13 mouse cellular contexts compared by ENCODE assay signal in genomic region chr14:122876723-122877122, GRCm38 (mm10). TPM values are rescaled to one million over a fixed set of nuclear protein-coding genes. Genes with fewer than 3 reads are reported as not detected.
DNase-seq lines count a peak whose midpoint lies in the region; ATAC-seq lines count a peak whose summit lies in the region.
"Had no signal": no experiment of that assay in that cellular context is flagged by ENCODE, and none has a peak within 500 bp of the region (broad histone marks: within the 10 kb centered on the region; RNA-seq: fewer than 3 reads in every experiment).

No protein-coding gene starts in this region.

- H3K9me3 ChIP-seq in neural tube, embryonic 13.5 days: no peaks in the 10 kb centered on the region
- H3K9me3 ChIP-seq in neural tube, embryonic 15.5 days (replicated peaks): no peaks in the 10 kb centered on the region
- H3K9me3 ChIP-seq: intestine, embryonic 15.5 days; limb, embryonic 12.5 days; lung, embryonic 15.5 days; megakaryocyte, embryonic 14.5 days had no signal

- WGBS in neural tube, embryonic 13.5 days: 62% methylated on average over 7 of the region's 7 CpGs
- WGBS in neural tube, embryonic 15.5 days: 67% methylated on average over 7 of the region's 7 CpGs

- H3K27ac ChIP-seq in neural tube, embryonic 13.5 days (replicated peaks): no peak overlapping the region
- no peak overlapping the region for H3K27ac ChIP-seq in neural tube, embryonic 15.5 days (replicated peaks)
- H3K27ac ChIP-seq: intestine, embryonic 15.5 days; limb, embryonic 12.5 days; lung, embryonic 15.5 days had no signal

- 0 out of 2 replicates have a peak, but pooled peaks have one; percentile 20 for ATAC-seq in neural tube, embryonic 13.5 days (ENCODE audit: low read depth)
- ATAC-seq in neural tube, embryonic 15.5 days (ENCODE audit: low FRiP score): no peak
- ATAC-seq in frontal cortex, adult (ENCODE audit: low TSS enrichment): no peak

- H3K4me3 ChIP-seq in neural tube, embryonic 13.5 days: no peak overlapping the region
- no peak overlapping the region for H3K4me3 ChIP-seq in neural tube, embryonic 15.5 days (replicated peaks)
- H3K4me3 ChIP-seq: intestine, embryonic 15.5 days; limb, embryonic 12.5 days; lung, embryonic 15.5 days; megakaryocyte, embryonic 14.5 days had no signal

- H3K9ac ChIP-seq in neural tube, embryonic 13.5 days: no peak overlapping the region
- no peak overlapping the region for H3K9ac ChIP-seq in neural tube, embryonic 15.5 days (replicated peaks)
- H3K9ac ChIP-seq: forebrain, postnatal 0 days; intestine, embryonic 15.5 days; limb, embryonic 12.5 days; lung, embryonic 15.5 days had no signal

- peaks cover 45% of the 10 kb centered on the region for H3K4me1 ChIP-seq in neural tube, embryonic 13.5 days (replicated peaks)
- H3K4me1 ChIP-seq in neural tube, embryonic 15.5 days: peaks cover 23% of the 10 kb centered on the region
- H3K4me1 ChIP-seq: intestine, embryonic 15.5 days; lung, embryonic 15.5 days; megakaryocyte, embryonic 14.5 days had no signal

- no peak overlapping the region for H3K4me2 ChIP-seq in neural tube, embryonic 13.5 days
- H3K4me2 ChIP-seq in neural tube, embryonic 15.5 days: no peak overlapping the region
- H3K4me2 ChIP-seq: intestine, embryonic 15.5 days; limb, embryonic 12.5 days; lung, embryonic 15.5 days had no signal

- peaks cover 26% of the 10 kb centered on the region for H3K27me3 ChIP-seq in neural tube, embryonic 13.5 days
- peaks cover 20% of the 10 kb centered on the region for H3K27me3 ChIP-seq in neural tube, embryonic 15.5 days (replicated peaks)
- H3K27me3 ChIP-seq: intestine, embryonic 15.5 days; lung, embryonic 15.5 days had no signal

- DNase-seq in adrenal gland, adult 2 months: peak; percentile 62
- DNase-seq in adrenal gland, adult 18-20 months (ENCODE audit: low spot score in 2 of 2): no peak
- DNase-seq in kidney, adult 9 months: peak; percentile 49
- no peak for DNase-seq in kidney, postnatal 25 days
- no peak for DNase-seq in thymus, postnatal 36 days

- no peaks in the 10 kb centered on the region for H3K36me3 ChIP-seq in neural tube, embryonic 13.5 days
- no peaks in the 10 kb centered on the region for H3K36me3 ChIP-seq in neural tube, embryonic 15.5 days
- H3K36me3 ChIP-seq: intestine, embryonic 15.5 days; limb, embryonic 12.5 days; lung, embryonic 15.5 days had no signal

RNA-seq across cellular contexts. Expression of gene Ggact, which starts 36.8 kb away (rescaled TPM):
- total RNA-seq in adrenal gland, adult 2 months (2021): 10 to 100 TPM; 55.0 to 91.5 TPM
- polyA plus RNA-seq in adrenal gland, adult 2 months (2012; rRNA removed): 34.0 and 36.4 TPM in 2 replicates
- 10 to 100 TPM; 41.6 to 52.9 TPM for total RNA-seq in adrenal gland, adult 18-20 months (2021)
- 6.5 and 9.4 TPM in 2 replicates for polyA plus RNA-seq in neural tube, embryonic 13.5 days (2015; fragmentation: Nextera tagmentation; extraction: Ambion mirVana)
- 9.6 and 13.0 TPM in 2 replicates for polyA plus RNA-seq in neural tube, embryonic 15.5 days (2015; fragmentation: Nextera tagmentation; extraction: Ambion mirVana)

Comparison
In these comparisons a context has a peak if more than half of its experiments do, and no peak if none do; other contexts are left out.
1. DNase-seq: peak in adrenal gland, adult 2 months (single experiment) and kidney, adult 9 months (single experiment); none in adrenal gland, adult 18-20 months (0 of 2), kidney, postnatal 25 days (0 of 2) and thymus, postnatal 36 days (0 of 2).